Mouse (Mus musculus) thymus, adult 2 months (tissue): ENCODE results near the gene Syce1l. TPM values are rescaled to one million over a fixed set of nuclear protein-coding genes. Genes with fewer than 3 reads are reported as not detected.

Experiments
- DNase-seq: peaks from one replicate; pipeline ENCODE4 v3.0.0; 2021
- H3K27ac ChIP-seq: fragments of 200-500 bp; 2 replicates; pipeline ENCODE4 v1.5.1; 2012; ENCODE audit warnings: low read length, control low read depth; ENCODE audit not compliant: control insufficient read depth, insufficient read depth
- H3K27me3 ChIP-seq: fragments of 200-500 bp; 2 replicates; pipeline ENCODE4 v1.6.1; 2012; ENCODE audit warnings: mild to moderate bottlenecking, low read length, moderate library complexity, mixed read lengths; ENCODE audit not compliant: control insufficient read depth, insufficient read depth
- H3K36me3 ChIP-seq: fragments of 200-500 bp; 2 replicates; pipeline ENCODE4 v1.6.1; 2012; ENCODE audit warnings: mild to moderate bottlenecking, low read length, moderate library complexity; ENCODE audit not compliant: control insufficient read depth, insufficient read depth
- H3K4me1 ChIP-seq: fragments of 200-500 bp; replicated peaks from 2 replicates; pipeline ENCODE4 v1.6.1; 2012; ENCODE audit warnings: low read length; ENCODE audit not compliant: control insufficient read depth, insufficient read depth
- H3K4me3 ChIP-seq: fragments of 200-500 bp; 2 replicates; pipeline ENCODE4 v1.5.1; 2012; ENCODE audit warnings: mild to moderate bottlenecking, low read length, control low read depth, moderate library complexity; ENCODE audit not compliant: control insufficient read depth, insufficient read depth
- CTCF ChIP-seq: fragments of 200-500 bp; IDR thresholded peaks from 2 replicates; pipeline ENCODE4 v1.5.1; 2012; ENCODE audit warnings: mild to moderate bottlenecking, control low read depth, low read length, moderate library complexity, borderline replicate concordance; ENCODE audit not compliant: control insufficient read depth, poor library complexity, insufficient read depth; ENCODE audit errors: extremely low read depth
- POLR2A ChIP-seq: fragments of 200-500 bp; IDR thresholded peaks from 2 replicates; pipeline ENCODE4 v1.6.1; 2012; ENCODE audit warnings: mild to moderate bottlenecking, low read length, control low read depth, moderate library complexity; ENCODE audit not compliant: control insufficient read depth, poor library complexity, insufficient read depth; ENCODE audit errors: extremely low read depth
- WGBS: fragments of 180-500 bp; shearing (Covaris S2); methylation state at CpG from one replicate; pipeline ENCODE4 v1.1.7; 2018; 5-methylcytosine and 5-hydroxymethylcytosine counted together
- polyA plus RNA-seq: library from polyadenylated mRNA; depleted of rRNA; stranded (reverse); fragments of >200 nt; gene quantifications from 2 replicates; pipeline ENCODE4 v1.2.3, GENCODE M21; 2012; rRNA removed

Syce1l gene
- polyA plus RNA-seq, 1 experiment: not detected

DNA sequence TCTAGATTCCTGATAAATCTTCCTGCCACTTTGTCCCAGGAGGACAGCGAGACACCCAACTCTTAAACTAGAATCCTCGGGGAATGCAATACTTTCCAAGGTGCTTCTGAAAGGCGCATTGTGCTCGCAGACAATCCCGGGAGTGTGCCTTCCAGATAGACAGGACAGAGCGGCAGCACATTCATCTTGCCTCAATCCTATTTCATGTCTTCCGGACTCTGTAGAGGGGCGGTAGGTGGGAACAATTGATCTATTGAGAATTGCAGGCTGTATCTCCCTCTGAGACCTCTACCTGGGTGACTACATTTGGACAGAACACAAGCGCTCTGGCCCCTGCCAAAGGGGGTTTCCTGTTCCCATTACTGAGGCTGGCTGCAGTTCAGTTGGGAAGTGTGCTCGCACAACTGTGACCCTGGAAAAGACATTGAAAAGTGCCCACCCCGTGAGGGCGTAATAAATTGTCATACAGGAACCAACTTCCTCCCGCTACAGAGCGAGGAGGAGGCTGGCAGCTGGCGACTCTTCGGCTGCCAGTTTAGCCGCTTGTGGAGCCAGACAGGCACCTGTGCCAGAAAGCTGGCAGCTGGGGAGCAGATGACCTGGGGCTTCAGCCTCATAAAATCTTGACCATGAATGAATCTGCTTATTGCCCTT lies 45.0 kb downstream of the Syce1l start:
- H3K27ac ChIP-seq: no peak overlapping the region
- no peaks in the 10 kb centered on the region for H3K4me1 ChIP-seq
- 54% methylated on average over 17 of the region's 17 CpGs for WGBS
- H3K36me3 ChIP-seq: no peaks in the 10 kb centered on the region
- H3K27me3 ChIP-seq: no peaks in the 10 kb centered on the region
- TF ChIP-seq POLR2A (no peak), CTCF (no peak)
- no peak for DNase-seq
- H3K4me3 ChIP-seq: no peak overlapping the region

DNA sequence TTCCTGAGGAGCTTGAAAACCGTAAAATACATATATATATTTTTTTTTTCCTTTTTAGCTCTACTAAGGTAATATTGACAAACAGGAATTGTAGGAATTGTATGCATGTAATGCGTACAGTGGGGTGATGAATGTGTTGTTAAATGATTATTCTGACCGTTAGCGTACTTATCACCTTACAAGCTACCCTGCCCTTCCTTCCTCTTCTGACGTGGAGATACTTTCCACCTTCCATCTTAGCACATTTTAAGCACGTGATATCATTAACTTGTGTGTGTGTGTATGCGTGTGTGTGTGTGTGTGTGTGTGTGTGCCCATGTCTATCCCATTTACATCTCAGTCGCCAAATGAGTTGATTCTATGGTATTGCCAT lies 45.5 kb downstream of the Syce1l start:
- no peak overlapping the region for H3K27ac ChIP-seq
- H3K4me1 ChIP-seq: no peaks in the 10 kb centered on the region
- 45% methylated on average over 8 of the region's 8 CpGs for WGBS
- no peak for DNase-seq
- H3K36me3 ChIP-seq: no peaks in the 10 kb centered on the region
- TF ChIP-seq POLR2A (no peak), CTCF (no peak)
- H3K27me3 ChIP-seq: no peaks in the 10 kb centered on the region
- H3K4me3 ChIP-seq: no peak overlapping the region

DNA sequence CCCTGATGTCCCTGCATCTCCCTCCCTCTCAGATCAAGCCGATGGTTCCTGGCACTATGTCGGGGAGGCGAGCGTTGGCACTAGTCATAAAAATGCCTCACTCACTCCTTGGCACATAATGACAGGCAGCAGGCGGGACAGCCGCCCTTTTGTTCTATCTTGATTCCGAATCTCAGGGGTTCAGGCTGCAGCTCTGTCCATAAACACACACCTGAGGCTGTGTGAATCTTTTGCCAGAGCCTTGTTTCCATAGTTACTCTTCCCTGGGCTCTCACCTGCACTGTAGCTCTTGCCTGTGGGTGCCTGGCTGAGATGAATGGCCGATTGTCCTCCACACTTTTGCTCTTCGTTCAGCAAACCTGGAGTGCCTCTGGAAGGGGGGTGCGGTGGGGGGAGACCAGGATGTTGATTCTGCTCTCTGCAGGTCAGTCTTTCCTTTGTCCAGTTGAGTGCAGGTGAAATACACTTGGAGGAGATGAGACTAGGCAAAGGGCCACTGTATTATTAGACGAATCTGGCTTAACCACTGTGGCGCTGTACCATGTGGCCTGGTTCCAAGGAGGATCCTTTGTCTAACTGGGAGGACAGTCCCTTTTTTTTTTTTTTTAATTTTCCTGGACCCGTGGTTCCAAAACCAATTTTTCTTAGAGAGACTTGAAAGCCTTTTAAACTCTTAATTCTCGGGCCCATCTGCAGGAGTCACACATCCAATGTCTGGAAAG lies 48.8 kb downstream of the Syce1l start:
- Histone ChIP-seq H3K4me3 (no peak overlapping the region), H3K4me1 (no peaks in the 10 kb centered on the region), H3K27me3 (no peaks in the 10 kb centered on the region), H3K36me3 (no peaks in the 10 kb centered on the region), H3K27ac (no peak overlapping the region)
- 89% methylated on average over 14 of the region's 14 CpGs for WGBS
- no peak for DNase-seq
- no peak for TF ChIP-seq POLR2A
- TF ChIP-seq CTCF: no peak

DNA sequence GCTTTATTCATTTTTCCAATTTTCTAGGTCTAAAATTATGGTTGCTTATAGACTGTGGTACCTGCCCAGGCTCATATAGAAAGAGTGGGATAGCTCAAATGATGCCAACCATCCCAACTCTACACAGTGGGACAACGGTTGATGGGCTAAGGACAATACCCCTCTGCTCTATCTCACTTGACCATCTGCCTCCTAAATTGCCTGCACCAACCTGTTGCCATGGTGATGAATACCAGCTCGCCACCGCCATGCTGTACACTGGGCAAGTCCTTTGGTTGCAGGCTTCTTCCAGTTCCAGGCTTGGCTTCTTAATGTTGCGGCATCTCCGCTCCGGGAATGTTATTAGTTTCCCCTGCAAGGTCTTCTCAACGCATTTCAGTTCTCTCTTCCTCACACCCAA lies 62.0 kb downstream of the Syce1l start:
- no peak overlapping the region for H3K27ac ChIP-seq
- H3K36me3 ChIP-seq: no peaks in the 10 kb centered on the region
- H3K27me3 ChIP-seq: no peaks in the 10 kb centered on the region
- no peak for DNase-seq
- TF ChIP-seq CTCF: no peak
- TF ChIP-seq POLR2A: no peak
- H3K4me3 ChIP-seq: no peak overlapping the region
- 74% methylated on average over 7 of the region's 7 CpGs for WGBS
- no peaks in the 10 kb centered on the region for H3K4me1 ChIP-seq

Other genes starting within 250 kb of the Syce1l start
- 16.5 and 22.7 TPM in 2 replicates for gene Mon1b, start 7.6 kb upstream of the Syce1l start, polyA plus RNA-seq
- 0.14 and 0.74 TPM in 2 replicates for gene Adamts18, start 205.5 kb downstream of the Syce1l start, polyA plus RNA-seq